Mouse (Mus musculus): ENCODE measurements around the gene Elk3. TPM values are rescaled to one million over a fixed set of nuclear protein-coding genes. Genes with fewer than 3 reads are reported as not detected.

The Elk3 gene
- total RNA-seq, 2 experiments from 2014 or later, result 31.7 to 32.9 TPM

DNA sequence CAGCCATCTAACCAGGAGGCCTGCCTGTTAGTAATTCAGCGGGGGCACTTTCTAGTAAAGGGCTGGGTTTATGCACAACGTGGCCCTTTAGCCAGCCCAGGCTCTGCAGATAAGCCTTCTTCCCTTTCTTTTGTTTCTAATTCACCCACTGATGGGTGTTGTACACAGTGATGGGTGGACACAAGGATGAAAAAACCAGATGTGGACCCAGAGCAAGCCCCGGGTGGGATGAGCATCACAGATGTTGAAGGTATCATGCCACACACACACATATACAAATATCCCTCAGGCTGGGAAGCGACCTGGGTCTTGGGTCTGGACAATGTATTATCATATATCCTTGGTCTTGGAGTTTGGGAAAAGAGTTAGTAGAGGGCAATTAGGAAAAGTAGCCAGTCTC, 7.7 kb downstream of the Elk3 start:
- intact Hi-C loops (cut with DNase I; ENCODE audit: low total_unique reads), result no loop called here
- DNase-seq, result no peak

DNA sequence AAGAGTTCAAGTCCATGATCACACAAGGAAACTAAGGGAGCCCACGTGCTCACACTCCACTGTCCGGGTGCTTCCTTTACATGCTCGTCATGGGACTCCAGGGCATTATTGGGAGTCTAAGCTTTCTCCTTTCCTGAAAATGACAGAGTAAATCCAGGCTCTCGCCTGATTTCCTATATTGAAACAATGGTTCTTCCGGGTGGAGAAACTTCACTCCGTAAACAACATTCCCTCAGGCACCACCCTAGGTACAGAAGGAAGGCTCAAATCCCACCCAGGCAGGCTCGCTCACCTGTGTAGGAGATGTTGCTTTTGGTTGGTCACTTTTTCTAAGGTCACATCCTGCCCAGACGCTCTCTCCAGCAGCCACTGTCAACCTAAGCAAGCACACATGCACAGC, 9.1 kb downstream of the Elk3 start:
- intact Hi-C loops (cut with DNase I; ENCODE audit: low total_unique reads), result no loop called here
- no peak for DNase-seq

DNA sequence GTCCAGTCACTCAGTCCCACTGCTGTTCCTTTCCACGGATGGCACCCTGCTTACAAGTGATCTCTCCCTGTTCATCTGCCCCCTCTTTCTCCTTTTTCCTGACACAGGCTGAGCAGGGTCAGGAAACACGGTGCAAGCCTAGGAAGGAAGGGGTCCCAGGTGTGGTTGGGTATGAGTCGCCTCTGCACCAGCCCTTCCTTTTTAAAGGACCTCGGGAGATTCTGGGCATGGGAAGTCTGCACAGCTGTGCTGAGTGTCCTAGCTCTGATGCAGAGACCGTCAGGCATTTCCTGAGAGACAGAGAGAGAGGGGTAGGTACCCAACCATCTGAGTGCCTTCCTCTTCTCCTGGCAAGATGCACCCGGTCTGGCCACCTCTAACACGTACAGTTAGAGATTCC, 12.7 kb downstream of the Elk3 start:
- intact Hi-C loops (cut with DNase I; ENCODE audit: low total_unique reads), result no loop called here
- DNase-seq, result no peak

DNA sequence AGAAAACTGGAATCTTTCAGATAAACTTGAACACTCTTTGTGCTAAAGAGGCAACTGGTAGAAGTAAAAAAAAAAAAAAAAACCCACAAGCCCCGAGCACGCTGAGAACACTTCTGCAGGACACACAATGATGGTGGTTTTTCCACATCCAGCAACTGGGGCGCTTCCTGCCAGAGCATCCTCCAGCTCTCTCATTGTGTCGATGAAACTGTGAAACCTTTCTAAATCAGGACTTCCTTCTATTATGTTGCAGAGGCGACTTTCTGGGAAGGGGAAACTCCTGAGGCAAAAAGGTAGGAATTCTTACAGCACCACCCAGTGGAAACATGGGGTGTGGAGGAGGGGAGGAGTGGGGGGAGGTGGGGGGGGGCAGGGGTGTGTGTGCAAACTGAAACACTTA, 13.2 kb downstream of the Elk3 start:
- no peak for DNase-seq
- intact Hi-C loops (cut with DNase I; ENCODE audit: low total_unique reads), result no loop called here

DNA sequence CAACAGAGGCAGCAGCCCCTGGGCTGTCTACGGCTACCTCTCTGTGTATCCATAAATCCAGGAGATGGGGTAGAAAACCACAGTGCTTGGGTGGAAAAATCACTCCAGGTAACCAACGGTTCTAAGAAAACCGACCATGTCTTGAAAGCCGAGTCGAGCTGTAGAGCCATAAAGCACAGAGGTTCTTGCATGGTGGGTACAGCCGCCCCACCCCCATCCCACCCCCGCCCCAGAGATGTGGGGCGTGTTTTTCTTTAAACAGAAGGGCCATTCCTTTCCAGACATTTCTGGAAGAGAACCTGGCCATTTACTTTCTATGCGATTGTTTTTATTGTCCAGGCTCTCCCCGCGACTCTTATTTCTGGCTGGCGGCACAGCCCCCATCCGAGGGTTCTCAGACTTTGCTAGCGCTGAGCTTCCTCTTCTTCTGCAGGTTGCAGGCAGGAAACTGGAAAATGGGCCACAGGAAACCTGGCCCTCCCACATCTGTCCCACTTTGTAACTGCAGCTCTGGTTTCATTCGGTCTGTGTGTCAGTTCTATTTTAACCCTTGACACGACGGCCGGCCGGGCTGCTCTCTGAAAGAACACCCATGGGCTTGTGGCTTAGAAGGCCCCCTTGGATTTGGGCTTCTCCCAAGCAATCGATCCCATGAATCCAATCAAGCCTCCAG, 16.3 kb downstream of the Elk3 start:
- DNase-seq, result no peak

DNA sequence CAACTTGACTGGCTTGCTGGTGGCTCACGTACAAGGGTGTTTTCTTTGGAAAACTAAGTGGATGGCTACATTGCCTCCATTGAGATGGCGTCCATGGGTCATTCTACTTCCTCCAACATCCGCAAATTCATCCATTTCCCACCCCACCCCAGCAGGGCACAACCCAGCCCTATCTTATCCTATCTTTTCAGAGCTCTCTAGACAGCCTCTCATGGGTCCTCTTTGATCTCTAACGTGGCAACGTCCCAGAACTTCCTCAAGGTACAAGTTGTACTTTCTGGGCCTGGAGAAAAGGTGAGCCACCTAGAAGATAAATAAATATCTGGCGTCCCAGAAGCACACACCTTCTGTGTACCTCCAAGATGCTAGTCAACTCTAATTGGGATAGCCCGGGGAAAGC, 17.3 kb downstream of the Elk3 start:
- intact Hi-C loops (cut with DNase I; ENCODE audit: low total_unique reads), result no loop called here
- DNase-seq, result no peak

More for the DNA sequence above, 16.3 kb downstream of the Elk3 start:
- intact Hi-C loops (cut with DNase I; ENCODE audit: low total_unique reads), result no loop called here

DNA sequence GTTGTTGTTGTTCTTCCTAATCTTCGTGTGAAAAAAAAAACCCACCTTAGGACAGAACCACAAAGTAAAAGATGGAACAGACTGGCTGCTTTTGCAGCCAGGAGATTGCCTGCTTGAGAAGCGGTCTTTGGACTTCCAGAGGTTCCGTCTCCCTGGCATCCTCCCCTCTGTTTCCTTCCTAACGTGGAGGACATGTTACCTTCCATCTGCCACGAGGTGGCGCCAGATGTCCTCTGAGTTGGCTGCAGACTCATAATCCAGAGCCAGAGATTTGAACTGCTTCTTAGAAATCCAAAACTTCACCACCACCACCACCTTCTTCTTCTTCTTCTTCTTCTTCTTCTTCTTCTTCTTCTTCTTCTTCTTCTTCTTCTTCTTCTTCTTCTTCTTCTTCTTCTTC, 19.1 kb downstream of the Elk3 start:
- intact Hi-C loops (cut with DNase I; ENCODE audit: low total_unique reads), result no loop called here
- peak; percentile 83 for DNase-seq

DNA sequence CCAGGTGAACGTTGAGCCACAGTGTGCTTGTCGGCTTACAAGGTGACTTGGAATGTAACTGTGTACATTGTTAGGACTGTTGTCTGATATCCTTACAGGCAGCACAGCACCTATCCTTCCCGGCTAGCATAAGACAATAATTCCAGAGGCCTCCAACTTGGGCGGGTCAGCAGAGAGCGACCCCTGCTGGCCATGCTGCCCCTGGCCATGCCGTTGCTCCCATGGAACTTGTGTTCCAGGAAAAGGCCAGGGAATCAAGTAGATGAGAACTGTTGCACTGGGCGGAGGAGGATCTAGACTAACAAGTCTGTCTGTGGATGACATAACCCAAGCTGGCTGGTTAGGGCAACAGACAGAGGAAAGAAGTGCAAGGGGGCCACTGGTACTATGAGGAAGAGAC, 19.6 kb downstream of the Elk3 start:
- DNase-seq, result peak; percentile 67
- intact Hi-C loops (cut with DNase I; ENCODE audit: low total_unique reads), result no loop called here

DNA sequence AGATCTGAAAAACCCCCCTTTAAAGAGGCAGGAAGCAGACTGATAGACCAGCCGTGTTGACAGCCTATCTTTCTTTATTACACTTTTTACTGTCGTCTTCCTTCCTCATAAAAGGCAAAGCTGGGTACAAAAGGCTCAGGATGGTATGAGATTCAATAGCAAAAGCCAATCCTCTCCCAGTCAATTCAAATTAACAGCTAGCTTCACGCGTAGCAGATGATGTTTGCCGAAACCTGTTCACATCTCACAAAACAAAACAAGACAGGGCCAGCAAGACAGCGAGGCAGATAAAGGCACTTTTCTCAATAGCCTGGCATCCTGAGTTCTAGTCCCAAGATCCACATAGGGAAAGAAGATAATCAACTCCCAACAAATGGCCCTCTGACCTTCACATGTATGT, 21.5 kb downstream of the Elk3 start:
- no peak for DNase-seq
- intact Hi-C loops (cut with DNase I; ENCODE audit: low total_unique reads), result loop anchor here (10.0 kb wide), 2 partner anchors 135 to 215 kb away; no protein-coding TSS in a partner anchor

DNA sequence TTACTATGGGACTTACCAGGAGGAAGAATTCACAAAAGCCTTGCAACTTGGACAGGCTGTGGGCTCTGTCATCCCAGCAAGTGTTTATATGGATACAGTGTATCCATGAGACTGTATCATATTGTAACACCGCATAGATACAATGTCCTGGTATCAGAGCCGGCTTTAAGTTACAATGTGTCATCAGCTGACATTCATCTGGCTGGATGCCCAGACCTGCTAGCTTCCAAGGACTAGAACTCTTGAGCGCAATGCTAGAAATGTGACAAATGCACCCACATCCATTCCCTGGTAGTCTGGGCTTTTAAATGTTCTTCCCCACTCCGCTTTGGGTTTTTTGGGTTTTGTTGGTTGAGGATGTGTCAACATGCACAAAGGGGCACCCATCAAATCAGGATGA, 22.6 kb downstream of the Elk3 start:
- DNase-seq, result no peak
- intact Hi-C loops (cut with DNase I; ENCODE audit: low total_unique reads), result loop anchor here (10.0 kb wide), 2 partner anchors 136 to 214 kb away; no protein-coding TSS in a partner anchor

DNA sequence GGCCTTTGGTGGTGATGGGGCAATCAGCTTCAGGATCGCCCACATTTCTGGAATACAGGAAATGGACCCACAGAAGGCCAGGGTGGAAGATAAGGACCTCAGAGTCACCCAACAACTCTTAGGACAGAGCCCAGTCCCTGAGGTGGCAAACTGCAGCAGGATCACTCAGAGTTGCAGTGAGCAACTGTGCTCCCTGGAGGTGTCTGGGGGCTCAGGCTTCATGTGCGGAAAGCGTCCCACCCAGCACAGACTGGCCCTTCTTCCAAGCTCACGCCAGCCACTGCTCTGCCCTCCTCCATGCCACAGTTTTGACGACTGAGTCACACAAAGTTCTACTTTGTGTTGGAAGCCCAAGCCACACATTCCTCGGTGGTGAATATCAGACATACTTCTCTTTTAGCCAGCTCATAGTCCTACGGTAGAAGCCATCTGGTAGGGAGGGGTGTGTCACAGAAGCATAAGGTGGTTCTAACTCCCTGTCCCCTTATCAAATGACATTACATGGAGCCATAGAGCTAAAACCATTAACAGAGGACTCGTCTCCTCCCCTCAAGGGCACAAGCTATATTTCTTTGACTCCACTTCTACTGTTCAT, 23.3 kb downstream of the Elk3 start:
- intact Hi-C loops (cut with DNase I; ENCODE audit: low total_unique reads), result loop anchor here (10.0 kb wide), 2 partner anchors 137 to 213 kb away; no protein-coding TSS in a partner anchor
- DNase-seq, result no peak

DNA sequence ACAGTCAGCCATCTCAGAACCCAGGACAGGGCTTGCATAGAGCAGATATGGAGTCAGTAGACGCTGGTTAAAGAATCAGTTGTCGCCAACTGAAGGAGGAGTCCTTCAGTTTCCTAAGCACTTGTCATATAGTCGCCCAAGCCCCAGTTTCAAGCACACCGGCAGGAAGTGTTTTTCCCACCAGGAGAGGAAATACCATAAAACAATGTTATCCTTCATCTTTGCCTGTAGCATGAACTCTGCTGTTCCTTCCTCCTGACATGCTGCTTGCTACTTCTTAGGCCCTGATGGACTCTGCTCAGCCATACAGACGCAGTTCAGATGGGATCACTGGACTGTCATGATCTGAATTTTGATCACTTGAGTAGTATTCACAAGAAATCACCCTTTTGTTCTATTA, 25.4 kb downstream of the Elk3 start:
- intact Hi-C loops (cut with DNase I; ENCODE audit: low total_unique reads), result loop anchor here (10.0 kb wide), 2 partner anchors 139 to 211 kb away; no protein-coding TSS in a partner anchor
- DNase-seq, result no peak

DNA sequence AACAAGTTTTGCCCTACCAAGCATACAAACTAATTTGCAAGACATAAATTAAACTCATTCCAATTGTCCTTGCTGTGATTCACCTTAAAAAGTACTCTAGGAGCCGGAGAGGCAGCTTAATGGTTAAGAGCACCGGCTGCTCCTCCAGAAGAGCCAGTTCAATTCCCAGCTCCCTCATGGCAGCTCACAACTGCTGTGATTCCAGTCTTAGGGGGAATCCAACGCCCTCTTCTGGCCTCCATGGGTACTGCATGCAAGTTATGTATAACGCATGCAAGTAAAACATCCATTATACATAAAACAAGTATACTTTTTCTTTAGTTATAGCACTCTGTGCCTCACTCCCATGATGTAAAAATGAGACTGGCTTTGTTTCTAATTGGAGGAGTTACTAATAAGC, 27.7 kb downstream of the Elk3 start:
- no peak for DNase-seq
- intact Hi-C loops (cut with DNase I; ENCODE audit: low total_unique reads), result loop anchor here (10.0 kb wide), 2 partner anchors 142 to 208 kb away; no protein-coding TSS in a partner anchor

DNA sequence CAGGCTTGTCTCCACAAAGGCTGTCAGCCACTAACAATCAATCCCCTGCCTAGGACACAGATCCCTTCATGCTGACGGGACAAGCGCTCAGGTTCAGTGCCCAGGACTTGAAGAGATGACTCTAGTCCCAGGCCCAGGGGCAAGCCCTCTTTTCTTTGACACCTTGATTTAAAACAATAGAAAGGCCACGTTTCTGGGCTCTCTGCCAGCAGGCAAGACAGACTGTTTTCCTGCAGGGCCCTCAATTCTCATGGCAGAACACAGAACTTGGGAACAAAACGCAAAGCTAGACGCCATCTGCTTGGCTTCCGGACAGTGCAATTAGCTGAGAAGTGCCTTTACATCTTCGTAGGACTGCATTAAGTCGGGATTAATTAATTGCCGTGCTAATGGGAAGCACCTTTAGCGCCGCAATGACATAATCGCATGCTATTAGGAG, 28.4 kb downstream of the Elk3 start:
- peak; percentile 58 for DNase-seq

DNA sequence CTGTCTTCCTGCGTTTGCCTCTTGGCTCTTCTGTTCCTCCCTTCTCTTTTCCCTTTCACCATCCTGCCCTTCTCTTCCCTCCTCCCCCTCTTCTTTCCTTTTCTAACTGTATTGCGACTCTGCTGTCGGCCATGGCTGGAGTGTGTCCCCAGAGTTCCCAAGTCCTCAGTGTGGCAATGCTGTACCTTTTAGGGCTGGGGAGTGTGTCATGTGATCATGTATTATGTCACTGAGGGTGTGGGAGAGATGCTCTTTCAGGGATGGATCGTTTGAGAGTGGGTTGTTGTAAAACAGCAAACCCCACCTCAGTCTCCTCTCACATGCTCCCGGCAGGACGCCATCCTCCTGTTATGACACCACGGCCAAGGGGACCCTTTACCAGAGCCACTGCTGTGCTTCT, 29.8 kb downstream of the Elk3 start:
- intact Hi-C loops (cut with DNase I; ENCODE audit: low total_unique reads), result loop anchor here (10.0 kb wide), 2 partner anchors 144 to 206 kb away; no protein-coding TSS in a partner anchor

More for the DNA sequence above, 28.4 kb downstream of the Elk3 start:
- intact Hi-C loops (cut with DNase I; ENCODE audit: low total_unique reads), result loop anchor here (10.0 kb wide), 2 partner anchors 142 to 208 kb away; no protein-coding TSS in a partner anchor

DNA sequence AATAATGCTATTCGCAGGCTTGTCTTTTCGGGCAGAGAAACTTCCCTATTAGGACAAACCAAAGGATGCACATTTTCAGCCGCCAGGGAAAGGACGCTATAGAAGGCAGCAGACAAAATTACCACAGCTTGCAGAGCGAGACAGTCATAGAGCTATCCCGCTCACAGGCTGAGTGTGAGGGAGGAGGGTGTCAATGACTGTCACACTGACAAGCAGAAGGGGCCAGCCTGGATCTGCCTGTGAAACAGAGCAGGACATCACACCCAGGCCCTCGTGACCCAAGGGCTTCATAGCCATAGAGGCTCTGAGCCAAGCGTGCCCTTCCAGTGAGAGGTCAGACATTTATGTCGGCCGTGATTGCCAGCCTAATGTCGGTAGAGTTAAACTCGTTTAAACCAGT, 30.3 kb downstream of the Elk3 start:
- DNase-seq, result no peak
- intact Hi-C loops (cut with DNase I; ENCODE audit: low total_unique reads), result loop anchor here (10.0 kb wide), 2 partner anchors 144 to 206 kb away; no protein-coding TSS in a partner anchor

More for the DNA sequence above, 29.8 kb downstream of the Elk3 start:
- DNase-seq, result no peak

DNA sequence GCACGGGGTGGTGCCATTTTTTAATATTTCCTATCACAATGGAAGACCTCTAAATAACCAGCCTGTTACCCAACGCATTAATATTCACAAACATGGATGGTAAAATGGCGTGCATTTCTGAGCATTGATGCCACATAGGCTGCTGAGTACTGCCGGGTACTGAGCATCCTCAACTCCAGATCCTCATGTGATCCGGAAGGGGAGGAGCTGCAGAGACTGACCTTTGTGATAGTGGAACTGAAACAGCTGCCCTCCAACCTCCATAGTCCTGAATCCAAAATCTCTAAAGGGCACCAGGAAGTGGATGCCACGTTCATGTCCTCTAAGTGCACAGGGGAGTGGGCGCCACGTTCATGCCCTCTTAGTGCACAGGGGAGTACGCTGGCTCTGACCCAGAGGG, 31.9 kb downstream of the Elk3 start:
- DNase-seq, result no peak
- intact Hi-C loops (cut with DNase I; ENCODE audit: low total_unique reads), result no loop called here

DNA sequence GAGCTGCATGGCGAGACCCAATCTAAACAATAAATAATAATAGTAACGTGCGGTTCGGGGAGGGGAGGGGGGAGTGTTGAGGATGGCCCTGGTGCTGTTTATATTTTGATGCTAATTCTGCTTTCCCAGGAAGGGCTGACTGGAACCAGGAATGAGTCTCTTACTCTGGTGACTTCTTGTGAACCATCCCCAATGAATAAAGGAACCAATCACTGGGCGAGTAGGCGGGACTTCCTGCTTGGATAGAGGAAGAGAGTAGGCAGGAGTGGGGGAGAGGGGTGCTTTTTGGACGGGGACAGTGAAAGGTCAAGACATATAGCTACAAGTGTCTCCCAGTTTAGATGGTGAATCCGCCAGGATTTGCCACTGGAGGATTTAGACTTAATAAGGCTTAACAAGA, 32.6 kb downstream of the Elk3 start:
- intact Hi-C loops (cut with DNase I; ENCODE audit: low total_unique reads), result no loop called here
- no peak for DNase-seq

DNA sequence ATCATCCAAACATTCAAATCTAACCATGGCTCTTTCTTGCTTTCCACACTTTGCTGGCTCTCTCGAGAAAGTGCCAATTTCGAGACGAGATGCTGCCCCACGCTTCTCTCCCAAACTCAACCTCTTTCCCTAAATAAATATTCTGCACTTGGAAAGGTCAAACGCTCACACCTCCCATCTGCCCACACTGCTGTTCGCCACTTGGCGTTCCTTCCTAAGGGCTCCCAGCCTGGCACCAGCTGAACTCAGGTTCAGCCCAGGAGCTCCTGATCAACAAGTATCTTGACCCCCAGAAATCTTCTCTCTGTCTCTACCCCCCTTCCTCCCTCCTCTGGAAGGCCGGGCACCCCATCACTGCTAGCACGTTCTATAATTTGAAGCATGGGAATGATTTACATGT, 34.1 kb downstream of the Elk3 start:
- no peak for DNase-seq
- intact Hi-C loops (cut with DNase I; ENCODE audit: low total_unique reads), result no loop called here

DNA sequence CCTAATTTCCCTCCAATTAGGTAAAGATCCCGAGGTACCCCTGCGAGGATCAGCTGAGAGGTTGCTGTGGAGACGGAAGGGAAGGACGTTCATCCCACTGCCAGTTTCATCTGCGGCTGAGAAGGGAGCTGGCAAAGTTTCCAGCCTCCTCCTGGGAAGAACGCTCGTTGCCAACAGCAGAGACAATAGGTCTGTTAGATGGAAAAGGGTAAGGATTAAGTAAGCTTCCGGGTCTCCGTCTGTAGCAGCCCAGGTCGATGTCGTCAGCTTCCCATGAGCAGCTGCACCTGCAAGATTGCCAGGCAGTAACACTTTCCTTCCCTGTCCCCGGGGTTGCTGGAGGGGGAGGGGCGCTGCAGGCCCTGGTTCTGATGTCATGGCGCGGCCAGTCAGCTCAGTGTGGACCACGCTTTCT, 34.6 kb downstream of the Elk3 start:
- peak; percentile 76 for DNase-seq
- intact Hi-C loops (cut with DNase I; ENCODE audit: low total_unique reads), result no loop called here
